Mouse (Mus musculus) small intestine, adult 2 months (tissue): ENCODE results near the gene Dclk1.

Experiments
- CTCF ChIP-seq: fragments of 200-500 bp; IDR thresholded peaks from 2 replicates; pipeline ENCODE4 v1.5.1; 2012; ENCODE audit warnings: low read depth, mild to moderate bottlenecking, control low read depth, inconsistent platforms, low read length, moderate library complexity, mixed read lengths; ENCODE audit not compliant: insufficient replicate concordance, insufficient read length; ENCODE audit errors: extremely low read depth
- POLR2A ChIP-seq: fragments of 200-500 bp; IDR thresholded peaks from 2 replicates; pipeline ENCODE4 v1.6.1; 2012; ENCODE audit warnings: low read depth, mild to moderate bottlenecking, control low read depth, inconsistent platforms, low read length, moderate library complexity

DNA sequence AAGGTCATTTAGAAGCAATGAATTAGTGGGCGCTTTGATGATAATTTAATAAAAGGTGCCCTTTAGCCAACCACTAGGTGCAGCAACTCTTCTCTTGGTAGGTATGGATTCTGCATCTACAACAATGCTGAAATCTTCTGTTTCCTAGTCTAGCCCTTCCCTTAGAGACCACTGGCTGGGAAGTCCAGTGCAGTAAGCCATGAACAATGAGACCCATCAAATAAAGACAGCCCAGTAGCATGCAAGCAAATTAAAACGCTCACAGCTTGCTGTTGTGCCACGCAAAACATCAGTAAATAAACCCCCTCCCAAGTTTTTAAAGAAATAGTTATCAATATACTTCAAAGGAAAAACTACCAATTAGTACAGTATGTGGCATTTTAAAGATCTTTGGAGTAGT, 218.9 kb downstream of the Dclk1 start:
- no peak for TF ChIP-seq CTCF
- no peak for TF ChIP-seq POLR2A
